Mouse (Mus musculus): ENCODE data around the gene Fam117a. TPM values are rescaled to one million over a fixed set of nuclear protein-coding genes. Genes with fewer than 3 reads are reported as not detected.
A peak's percentile ranks its signal among the peaks of the same experiment; 100 is the strongest.

Fam117a gene
- total RNA-seq, 2 experiments from 2014 or later, result 3.0 to 3.6 TPM

- DNase-seq (ENCODE audit: extremely low spot score in 1 of 2, low spot score in 2 of 2), result peak; percentile 81 to 85
- intact Hi-C loops (cut with DNase I), result no loop called here
- TF ChIP-seq CTCF (IDR thresholded peaks at IDR 0.05), result no peak
- H3K4me3 ChIP-seq, result peak within 1 kb of the TSS; percentile 53
- H3K27ac ChIP-seq, result peak within 1 kb of the TSS; percentile 96
These were observed 77.1 kb downstream of the Fam117a start, which contains the start of gene Spop for GRCm38 (mm10) chr11:95413641-95414535. Spop (plus strand) TSS chr11:95414080.

GRCm38 (mm10) chr11:95414536-95415161, 77.8 kb downstream of the Fam117a start:
- TF ChIP-seq CTCF (IDR thresholded peaks at IDR 0.05), result peak; percentile 57
- intact Hi-C loops (cut with DNase I), result no loop called here
- H3K4me3 ChIP-seq, result peak overlapping the region; percentile 53
- DNase-seq (ENCODE audit: extremely low spot score in 1 of 2, low spot score in 2 of 2), result peak; percentile 92
- H3K27ac ChIP-seq, result peak overlapping the region; percentile 96

GRCm38 (mm10) chr11:95415931-95416330, 79.1 kb downstream of the Fam117a start:
- Histone ChIP-seq H3K27ac (peak overlapping the region; percentile 24; the same call in 1 of the 2 replicates), H3K4me3 (peak overlapping the region; percentile 53; the same call in 1 of the 2 replicates)
- no peak for DNase-seq (ENCODE audit: extremely low spot score in 1 of 2, low spot score in 2 of 2)
- TF ChIP-seq CTCF (IDR thresholded peaks at IDR 0.05), result no peak
- intact Hi-C loops (cut with DNase I), result no loop called here

GRCm38 (mm10) chr11:95417341-95417740, 80.5 kb downstream of the Fam117a start:
- no peak for DNase-seq (ENCODE audit: extremely low spot score in 1 of 2, low spot score in 2 of 2)
- TF ChIP-seq CTCF (IDR thresholded peaks at IDR 0.05), result no peak
- intact Hi-C loops (cut with DNase I), result no loop called here
- H3K4me3 ChIP-seq, result no peak overlapping the region
- H3K27ac ChIP-seq, result no peak overlapping the region

- no peak for TF ChIP-seq CTCF (IDR thresholded peaks at IDR 0.05)
- Histone ChIP-seq H3K4me3 (no peak overlapping the region), H3K27ac (no peak overlapping the region)
- DNase-seq (ENCODE audit: extremely low spot score in 1 of 2, low spot score in 2 of 2), result no peak
- intact Hi-C loops (cut with DNase I), result no loop called here
These were observed 84.1 kb downstream of the Fam117a start for GRCm38 (mm10) chr11:95420880-95421435.

- intact Hi-C loops (cut with DNase I), result no loop called here
- H3K4me3 ChIP-seq, result no peak overlapping the region
- no peak overlapping the region for H3K27ac ChIP-seq
- TF ChIP-seq CTCF (IDR thresholded peaks at IDR 0.05), result peak; percentile 29
- no peak for DNase-seq (ENCODE audit: extremely low spot score in 1 of 2, low spot score in 2 of 2)
These were observed 86.7 kb downstream of the Fam117a start for GRCm38 (mm10) chr11:95423505-95423904.

GRCm38 (mm10) chr11:95431344-95431743, 94.5 kb downstream of the Fam117a start:
- no peak overlapping the region for H3K27ac ChIP-seq
- TF ChIP-seq CTCF (IDR thresholded peaks at IDR 0.05), result no peak
- no peak for DNase-seq (ENCODE audit: extremely low spot score in 1 of 2, low spot score in 2 of 2)
- H3K4me3 ChIP-seq, result no peak overlapping the region
- intact Hi-C loops (cut with DNase I), result no loop called here

Other genes starting within 250 kb of the Fam117a start
- not detected for gene Dlx3, start 216.9 kb upstream of the Fam117a start, total RNA-seq (2021)
- gene Dlx4, start 190.8 kb upstream of the Fam117a start, total RNA-seq (2021), result not detected
- not detected for gene Tac4, start 75.5 kb upstream of the Fam117a start, total RNA-seq (2021)
- 10 to 100 TPM; 72.3 to 77.2 TPM for gene Kat7, start 26.8 kb upstream of the Fam117a start, total RNA-seq (2021)
- 10 to 100 TPM; 55.8 to 61.9 TPM for gene Slc35b1, start 47.7 kb downstream of the Fam117a start, total RNA-seq (2021)
- 100 to 1,000 TPM; 178 to 187 TPM for gene Spop, start 77.1 kb downstream of the Fam117a start, total RNA-seq (2021)
- 10 to 100 TPM; 19.8 to 26.5 TPM for gene Nxph3, start 177.6 kb downstream of the Fam117a start, total RNA-seq (2021)